Mouse (Mus musculus) MEL (cell line): ENCODE data around the gene Wdr24. TPM values are rescaled to one million over a fixed set of nuclear protein-coding genes. Genes with fewer than 3 reads are reported as not detected.

Source experiments
- DNase-seq: peaks from one replicate; pipeline ENCODE4 v3.0.0; 2011; ENCODE audit warnings: low read depth, low spot score
- H3K27ac ChIP-seq: 2 replicates; pipeline ENCODE4 v1.5.1; 2012; ENCODE audit warnings: low read depth, mild to moderate bottlenecking, control low read depth, low read length, moderate library complexity; ENCODE audit not compliant: control insufficient read depth
- H3K27me3 ChIP-seq, 2 experiments: fragments of 150-350 bp in 1 of 2; sonication (generic) in 1 of 2; 2 replicates each; pipeline ENCODE4 v1.6.1; 2012; ENCODE audit warnings: low read length in 2 of 2, mild to moderate bottlenecking in 2 of 2, improper control_type of control experiment in 1 of 2, moderate library complexity in 1 of 2; ENCODE audit not compliant: insufficient read depth in 2 of 2, control insufficient read depth in 1 of 2
- H3K36me3 ChIP-seq, 2 experiments: 2 replicates each; pipeline ENCODE4 v1.6.1; 2012 to 2014; ENCODE audit warnings: low read length in 2 of 2, improper control_type of control experiment in 1 of 2, inconsistent platforms in 1 of 2, mild to moderate bottlenecking in 1 of 2; ENCODE audit not compliant: insufficient read depth in 2 of 2, control insufficient read depth in 1 of 2
- H3K4me1 ChIP-seq, 2 experiments: fragments of 150-350 bp in 1 of 2; sonication (generic) in 1 of 2; 2 replicates each; pipeline ENCODE4 v1.6.1; 2012; ENCODE audit warnings: low read length in 2 of 2, improper control_type of control experiment in 1 of 2, mild to moderate bottlenecking in 1 of 2; ENCODE audit not compliant: insufficient read depth in 2 of 2, control insufficient read depth in 1 of 2
- H3K4me3 ChIP-seq, 2 experiments: fragments of 150-350 bp in 1 of 2; sonication (generic) in 1 of 2; 2 replicates each; pipeline ENCODE4 v1.5.1; 2012; ENCODE audit warnings: low read depth in 2 of 2, low read length in 2 of 2, mild to moderate bottlenecking in 2 of 2, moderate library complexity in 2 of 2, control low read depth in 1 of 2, improper control_type of control experiment in 1 of 2; ENCODE audit not compliant: control insufficient read depth in 1 of 2, insufficient read depth in 1 of 2
- H3K79me2 ChIP-seq: 2 replicates; pipeline ENCODE4 v1.6.1; 2012; ENCODE audit warnings: mild to moderate bottlenecking, low read length, moderate library complexity; ENCODE audit not compliant: control insufficient read depth, poor library complexity, insufficient read depth
- H3K9ac ChIP-seq: 2 replicates; pipeline ENCODE4 v1.6.1; 2012; ENCODE audit warnings: low read depth, mild to moderate bottlenecking, control low read depth, low read length, moderate library complexity; ENCODE audit not compliant: control insufficient read depth, poor library complexity, severe bottlenecking
- H3K9me3 ChIP-seq: fragments of 150-350 bp; sonication (generic); replicated peaks from 2 replicates; pipeline ENCODE4 v1.6.1; 2012; ENCODE audit warnings: mild to moderate bottlenecking, low read length, improper control_type of control experiment, moderate library complexity; ENCODE audit not compliant: insufficient read depth
- BHLHE40 ChIP-seq: IDR thresholded peaks from 2 replicates; pipeline ENCODE4 v1.6.1; 2012; ENCODE audit warnings: low read depth, mild to moderate bottlenecking, inconsistent platforms, low read length, improper control_type of control experiment, borderline replicate concordance
- CHD1 ChIP-seq: IDR thresholded peaks from 2 replicates; pipeline ENCODE4 v1.6.1; 2012; ENCODE audit warnings: low read depth, mild to moderate bottlenecking, inconsistent platforms, low read length, improper control_type of control experiment
- CHD2 ChIP-seq: IDR thresholded peaks from 2 replicates; pipeline ENCODE4 v1.6.1; 2011; ENCODE audit warnings: low read length, improper control_type of control experiment
- CTCF ChIP-seq, 3 experiments: IDR thresholded peaks in 2 of 3; conservative IDR thresholded peaks in 1 of 3; 2 replicates each; pipeline ENCODE4 v1.5.1; 2011 to 2012; ENCODE audit warnings: low read length in 3 of 3, low read depth in 2 of 3, mild to moderate bottlenecking in 2 of 3, improper control_type of control experiment in 1 of 3, inconsistent platforms in 1 of 3, mixed read lengths in 1 of 3, moderate library complexity in 1 of 3; ENCODE audit not compliant: control insufficient read depth in 1 of 3, insufficient read depth in 1 of 3, poor library complexity in 1 of 3, severe bottlenecking in 1 of 3
- E2F4 ChIP-seq: IDR thresholded peaks from 2 replicates; pipeline ENCODE4 v1.6.1; 2011; ENCODE audit warnings: low read depth, low read length, improper control_type of control experiment, borderline replicate concordance
- ELF1 ChIP-seq: IDR thresholded peaks from 2 replicates; pipeline ENCODE4 v1.6.1; 2014; ENCODE audit warnings: low read depth, mild to moderate bottlenecking, inconsistent platforms, low read length, improper control_type of control experiment, moderate library complexity
- ETS1 ChIP-seq: IDR thresholded peaks from 2 replicates; pipeline ENCODE4 v1.6.1; 2012; ENCODE audit warnings: low read depth, mild to moderate bottlenecking, inconsistent platforms, low read length, improper control_type of control experiment, moderate library complexity
- GABPA ChIP-seq: IDR thresholded peaks from 2 replicates; pipeline ENCODE4 v1.6.1; 2012; ENCODE audit warnings: low read depth, mild to moderate bottlenecking, inconsistent platforms, low read length, improper control_type of control experiment, moderate library complexity
- GATA1 ChIP-seq: IDR thresholded peaks from 2 replicates; pipeline ENCODE4 v1.6.1; 2011; ENCODE audit warnings: low read depth, low read length, improper control_type of control experiment
- JUND ChIP-seq: IDR thresholded peaks from 2 replicates; pipeline ENCODE4 v1.6.1; 2011; ENCODE audit warnings: low read depth, mild to moderate bottlenecking, improper control_type of control experiment, low read length
- KAT2A ChIP-seq: conservative IDR thresholded peaks from 2 replicates; pipeline ENCODE4 v1.6.1; 2012; ENCODE audit warnings: low read depth, low read length, improper control_type of control experiment, inconsistent platforms
- MAFK ChIP-seq: IDR thresholded peaks from 2 replicates; pipeline ENCODE4 v1.6.1; 2011; ENCODE audit warnings: low read depth, mild to moderate bottlenecking, low read length, improper control_type of control experiment, borderline replicate concordance
- MAZ ChIP-seq: IDR thresholded peaks from 2 replicates; pipeline ENCODE4 v1.6.1; 2012; ENCODE audit warnings: low read depth, mild to moderate bottlenecking, inconsistent platforms, low read length, improper control_type of control experiment
- MEF2A ChIP-seq: IDR thresholded peaks from 2 replicates; pipeline ENCODE4 v1.6.1; 2014; ENCODE audit warnings: low read depth, mild to moderate bottlenecking, inconsistent platforms, low read length, improper control_type of control experiment; ENCODE audit not compliant: poor library complexity, insufficient replicate concordance, severe bottlenecking; ENCODE audit errors: extremely low read depth
- MXI1 ChIP-seq: IDR thresholded peaks from 2 replicates; pipeline ENCODE4 v1.6.1; 2011; ENCODE audit warnings: mild to moderate bottlenecking, low read depth, low read length, improper control_type of control experiment
- MYC ChIP-seq: IDR thresholded peaks from 2 replicates; pipeline ENCODE4 v1.6.1; 2011; ENCODE audit warnings: low read depth, mild to moderate bottlenecking, low read length, improper control_type of control experiment, moderate library complexity
- NRF1 ChIP-seq: IDR thresholded peaks from 2 replicates; pipeline ENCODE4 v1.6.1; 2014; ENCODE audit warnings: low read depth, mild to moderate bottlenecking, inconsistent platforms, low read length, improper control_type of control experiment, moderate library complexity; ENCODE audit not compliant: poor library complexity, insufficient read depth, severe bottlenecking
- POLR2A ChIP-seq, 2 experiments: IDR thresholded peaks; 2 replicates each; pipeline ENCODE4 v1.6.1; 2011 to 2012; ENCODE audit warnings: low read length in 2 of 2, mild to moderate bottlenecking in 2 of 2, control low read depth in 1 of 2, improper control_type of control experiment in 1 of 2, low read depth in 1 of 2, moderate library complexity in 1 of 2; ENCODE audit not compliant: control insufficient read depth in 1 of 2, insufficient read depth in 1 of 2, poor library complexity in 1 of 2
- POLR2AphosphoS2 ChIP-seq: IDR thresholded peaks from 2 replicates; pipeline ENCODE4 v1.6.1; 2011; ENCODE audit warnings: low read length, improper control_type of control experiment
- RAD21 ChIP-seq: IDR thresholded peaks from 2 replicates; pipeline ENCODE4 v1.6.1; 2011; ENCODE audit warnings: mild to moderate bottlenecking, low read depth, low read length, improper control_type of control experiment
- RCOR1 ChIP-seq: IDR thresholded peaks from 2 replicates; pipeline ENCODE4 v1.6.1; 2012; ENCODE audit warnings: low read depth, mild to moderate bottlenecking, inconsistent platforms, low read length, improper control_type of control experiment
- SIN3A ChIP-seq: IDR thresholded peaks from 2 replicates; pipeline ENCODE4 v1.6.1; 2012; ENCODE audit warnings: low read length, improper control_type of control experiment, inconsistent platforms
- TAL1 ChIP-seq: IDR thresholded peaks from 2 replicates; pipeline ENCODE4 v1.6.1; 2012; ENCODE audit warnings: mild to moderate bottlenecking, inconsistent platforms, low read length, moderate library complexity, mixed read lengths
- TBP ChIP-seq: IDR thresholded peaks from 2 replicates; pipeline ENCODE4 v1.8.0; 2011; ENCODE audit warnings: low read depth, low read length, improper control_type of control experiment
- TCF12 ChIP-seq: IDR thresholded peaks from 2 replicates; pipeline ENCODE4 v1.6.1; 2014; ENCODE audit warnings: low read depth, mild to moderate bottlenecking, inconsistent platforms, low read length, improper control_type of control experiment, moderate library complexity
- UBTF ChIP-seq: IDR thresholded peaks from 2 replicates; pipeline ENCODE4 v1.6.1; 2012; ENCODE audit warnings: low read depth, mild to moderate bottlenecking, inconsistent platforms, low read length, improper control_type of control experiment, moderate library complexity, borderline replicate concordance; ENCODE audit not compliant: insufficient read depth
- USF1 ChIP-seq: IDR thresholded peaks from 2 replicates; pipeline ENCODE4 v1.6.1; 2014; ENCODE audit warnings: low read depth, mild to moderate bottlenecking, inconsistent platforms, low read length, improper control_type of control experiment, moderate library complexity
- USF2 ChIP-seq, 2 experiments: IDR thresholded peaks; 2 replicates each; pipeline ENCODE4 v1.6.1; 2011 to 2012; ENCODE audit warnings: improper control_type of control experiment in 2 of 2, low read length in 2 of 2, borderline replicate concordance in 1 of 2, inconsistent platforms in 1 of 2, low read depth in 1 of 2, mild to moderate bottlenecking in 1 of 2; ENCODE audit not compliant: insufficient read depth in 1 of 2
- ZC3H11A ChIP-seq: IDR thresholded peaks from 2 replicates; pipeline ENCODE4 v1.6.1; 2012; ENCODE audit warnings: low read depth, mild to moderate bottlenecking, inconsistent platforms, low read length, improper control_type of control experiment
- ZMIZ1 ChIP-seq: IDR thresholded peaks from 2 replicates; pipeline ENCODE4 v1.6.1; 2012; ENCODE audit warnings: low read depth, mild to moderate bottlenecking, inconsistent platforms, low read length, improper control_type of control experiment, moderate library complexity
- ZNF384 ChIP-seq: IDR thresholded peaks from 2 replicates; pipeline ENCODE4 v1.6.1; 2012; ENCODE audit warnings: low read depth, mild to moderate bottlenecking, inconsistent platforms, low read length, improper control_type of control experiment
- polyA plus RNA-seq, 2 experiments: library from polyadenylated mRNA; stranded (reverse) in 1 of 2; unstranded in 1 of 2; fragments of >175 nt in 1 of 2; fragments of >200 nt in 1 of 2; gene quantifications; 2 replicates each; pipeline versions ENCODE4 v1.2.1 to v1.2.4; 2012; ENCODE audit warnings: low replicate concordance in 2 of 2, low read depth in 1 of 2; ENCODE audit not compliant: insufficient read length in 2 of 2, insufficient read depth in 1 of 2, missing spikeins in 1 of 2
- total RNA-seq: library from RNA; depleted of rRNA; stranded (reverse); fragments of 300-350 nt; gene quantifications from 2 replicates; pipeline ENCODE4 v1.2.3, GENCODE M21; 2012

The Wdr24 gene
- total and polyA plus RNA-seq, 3 experiments: 35.0 to 38.8 TPM; not detected in 1

GRCm38 (mm10) chr17:25873405-25874147, 50.1 kb downstream of the Wdr24 start (continued):
- TF ChIP-seq E2F4: no peak
- TF ChIP-seq TAL1: no peak
- no peak for TF ChIP-seq GABPA

- peaks cover 6% of the 10 kb centered on the region; the same call in 1 of the 2 replicates for H3K79me2 ChIP-seq
- DNase-seq: no peak
- peak overlapping the region; percentile 82 to 87 for H3K4me3 ChIP-seq
Measured at GRCm38 (mm10) chr17:25874148-25874720, 50.8 kb downstream of the Wdr24 start.

GRCm38 (mm10) chr17:25874721-25875170, 51.3 kb downstream of the Wdr24 start, which contains the start of gene Mettl26:
TSS of gene Mettl26 (plus strand) at chr17:25875074.
- peaks cover 0 to 7% of the 10 kb centered on the region in 2 experiments; a peak in 2 of 4 replicates for H3K36me3 ChIP-seq
- peaks cover 2 to 19% of the 10 kb centered on the region in 2 experiments; a peak in 3 of 4 replicates for H3K4me1 ChIP-seq
- peak within 1 kb of the TSS; percentile 75 for H3K27ac ChIP-seq
- H3K9me3 ChIP-seq: no peaks in the 10 kb centered on the region
- peak; percentile 82; the same call in 1 of the 2 replicates for TF ChIP-seq ELF1
- TF ChIP-seq ETS1: no peak
- peak; percentile 79; the same call in 1 of the 2 replicates for TF ChIP-seq E2F4
- TF ChIP-seq MYC: peak; percentile 57
- TF ChIP-seq RCOR1: no peak
- 0 out of 4 replicates have a peak, but pooled peaks of 1 of the 2 experiments have one; percentile 20 for TF ChIP-seq POLR2A (IDR thresholded peaks at IDR 0.05; ENCODE audit: control insufficient read depth in 1 of 2, insufficient read depth in 1 of 2, low read depth in 1 of 2, low read length in 2 of 2, poor library complexity in 1 of 2)
- TF ChIP-seq MAFK: peak; percentile 99
- peak; percentile 52; the same call in 1 of the 2 replicates for TF ChIP-seq MXI1
- TF ChIP-seq USF1: no peak
- TF ChIP-seq NRF1: peak; percentile 33; the same call in 1 of the 2 replicates
- TF ChIP-seq CHD1: peak; percentile 81; the same call in 1 of the 2 replicates
- TF ChIP-seq ZMIZ1: no peak
- peak; percentile 100 for TF ChIP-seq TBP
- TF ChIP-seq CTCF (IDR thresholded peaks at IDR 0.05 in 2 of 3, conservative IDR thresholded peaks at IDR 0.05 in 1 of 3; ENCODE audit: control insufficient read depth in 1 of 3, insufficient read depth in 1 of 3, low read depth in 2 of 3, low read length in 3 of 3, poor library complexity in 1 of 3, severe bottlenecking in 1 of 3): no peak
- 0 out of 2 replicates have a peak, but pooled peaks have one; percentile 17 for TF ChIP-seq KAT2A
- peak; percentile 63; the same call in 1 of the 2 replicates for TF ChIP-seq SIN3A
- H3K9ac ChIP-seq: peak within 1 kb of the TSS; percentile 89
- H3K27me3 ChIP-seq: no peaks in the 10 kb centered on the region
- H3K4me3 ChIP-seq: peak within 1 kb of the TSS; percentile 82 to 87
- H3K79me2 ChIP-seq: peaks cover 6% of the 10 kb centered on the region; the same call in 1 of the 2 replicates
- DNase-seq: peak; percentile 91

More at GRCm38 (mm10) chr17:25874148-25874720, 50.8 kb downstream of the Wdr24 start:
- peaks cover 2 to 19% of the 10 kb centered on the region in 2 experiments; a peak in 3 of 4 replicates for H3K4me1 ChIP-seq
- no peak for TF ChIP-seq ZC3H11A
- no peak for TF ChIP-seq MEF2A
- TF ChIP-seq TCF12: no peak
- no peak for TF ChIP-seq MAZ
- TF ChIP-seq USF1: no peak
- TF ChIP-seq RAD21: no peak
- TF ChIP-seq POLR2AphosphoS2: no peak
- TF ChIP-seq USF2 (IDR thresholded peaks at IDR 0.05; ENCODE audit: borderline replicate concordance in 1 of 2, insufficient read depth in 1 of 2, low read depth in 1 of 2, low read length in 2 of 2): no peak
- TF ChIP-seq JUND: no peak
- TF ChIP-seq MAFK: no peak
- no peak for TF ChIP-seq NRF1
- TF ChIP-seq ZNF384: no peak
- TF ChIP-seq CHD2: no peak
- no peak for TF ChIP-seq ELF1
- TF ChIP-seq UBTF: no peak
- no peak for TF ChIP-seq GATA1
- TF ChIP-seq ETS1: no peak
- TF ChIP-seq ZMIZ1: no peak
- TF ChIP-seq BHLHE40: no peak
- TF ChIP-seq, all 39 proteins: peak for 0
- Histone ChIP-seq H3K36me3 (peaks cover 0 to 7% of the 10 kb centered on the region in 2 experiments; a peak in 2 of 4 replicates), H3K9ac (peak overlapping the region; percentile 73), H3K27ac (peak overlapping the region; percentile 26), H3K27me3 (no peaks in the 10 kb centered on the region), H3K9me3 (no peaks in the 10 kb centered on the region)
